Mouse (Mus musculus): ENCODE measurements around the gene Dpy19l2.

The Dpy19l2 gene

DNA sequence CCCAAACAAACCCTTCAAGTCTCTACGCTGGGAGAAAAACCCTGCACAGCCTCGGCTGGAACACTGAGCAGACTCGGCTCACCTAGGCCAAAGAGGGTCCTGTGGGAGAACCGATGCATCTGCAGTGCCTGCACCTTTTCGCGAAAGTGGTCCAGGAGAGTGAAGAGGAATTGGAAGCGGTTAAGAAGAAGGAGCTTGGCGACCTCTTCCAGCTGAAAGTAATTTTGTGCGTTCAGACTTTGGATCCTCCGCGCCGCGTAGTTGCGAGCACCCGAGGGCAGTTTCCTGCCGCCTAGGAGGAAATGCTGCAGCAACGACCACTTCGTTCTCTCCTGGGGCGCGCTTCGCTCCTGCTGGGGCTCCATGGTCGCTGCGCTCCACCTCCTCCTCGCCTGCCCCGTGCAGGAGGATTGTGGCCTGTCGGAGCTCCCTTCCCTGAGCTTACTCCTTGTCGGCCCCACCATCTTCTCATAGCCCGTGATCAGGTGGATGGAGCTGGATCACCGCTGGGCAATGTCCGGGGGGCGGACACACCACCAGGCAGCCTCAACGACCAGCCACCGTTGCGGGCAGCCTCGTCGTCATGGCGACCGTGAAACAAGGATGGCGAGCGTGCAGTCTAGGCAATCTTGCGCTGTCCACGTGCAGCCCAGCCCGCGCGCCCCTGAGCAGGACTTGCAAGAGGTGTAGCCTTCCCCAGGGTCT is at the start of gene Dpy19l2:
Gene Dpy19l2 (minus strand): TSS at position 594 of the 705 bp plus-strand sequence.
- TF ChIP-seq GATA4 (IDR thresholded peaks at IDR 0.05; ENCODE audit: insufficient replicate concordance, low read length) = no peak

DNA sequence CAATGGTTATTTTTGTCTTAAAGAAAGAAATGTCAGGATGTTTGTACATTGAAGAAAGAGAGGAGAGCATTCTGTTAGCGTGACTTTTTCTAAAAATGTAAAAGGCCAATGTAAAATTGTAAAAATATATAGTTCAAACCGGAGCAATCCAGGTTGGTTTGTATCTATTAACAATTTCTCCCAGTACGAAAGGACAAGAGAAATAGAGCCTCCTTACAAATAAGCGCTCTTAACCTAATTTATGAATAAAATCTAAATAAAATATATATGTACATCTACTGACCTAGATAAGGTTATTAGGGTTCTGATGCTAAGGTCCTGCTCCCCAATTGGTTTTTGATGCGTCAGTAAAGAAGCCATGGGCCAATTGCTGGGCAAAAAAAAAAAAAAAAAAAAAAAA is 48.9 kb upstream of the Dpy19l2 start:
- TF ChIP-seq GATA4 (IDR thresholded peaks at IDR 0.05; ENCODE audit: insufficient replicate concordance, low read length) = no peak

DNA sequence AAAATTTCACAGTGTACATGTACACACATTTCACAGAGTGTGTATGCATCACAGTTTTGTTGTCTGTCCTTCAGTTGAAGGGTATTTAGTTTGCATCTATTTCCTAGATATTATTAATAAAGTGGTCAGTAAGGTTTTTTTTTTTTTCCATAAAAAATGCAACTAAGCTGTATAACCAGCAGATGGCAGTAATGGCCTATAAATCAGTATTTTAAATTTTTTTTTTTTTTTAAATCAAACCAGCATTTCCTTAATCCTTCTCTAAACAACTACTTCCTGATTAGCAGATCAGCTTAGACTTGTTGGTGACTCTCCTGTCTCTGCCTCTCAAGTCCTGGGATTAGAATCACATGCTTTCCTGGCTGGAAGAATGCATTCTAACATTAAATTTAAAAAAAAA is 5.2 kb upstream of the Dpy19l2 start:
- no peak for TF ChIP-seq GATA4 (IDR thresholded peaks at IDR 0.05; ENCODE audit: insufficient replicate concordance, low read length)

DNA sequence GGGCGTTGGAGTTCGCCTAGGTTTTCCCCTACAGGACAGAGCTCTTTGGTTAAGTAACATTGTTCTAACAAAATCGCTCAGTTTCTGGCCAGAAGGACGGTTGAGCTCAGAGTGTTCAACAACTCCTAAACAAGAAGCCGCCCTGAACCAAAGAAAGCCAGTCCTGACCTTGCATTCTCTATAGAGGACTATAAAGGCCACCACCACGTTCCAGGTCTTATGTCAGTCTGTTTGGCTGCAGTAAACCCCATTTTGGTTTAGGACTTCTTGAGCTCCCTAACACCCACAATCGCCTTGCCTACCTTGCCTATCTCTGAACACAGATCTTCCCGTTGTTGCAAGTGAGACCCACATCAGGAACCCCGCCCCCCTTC is 299 bp upstream of the Dpy19l2 start:
- no peak for TF ChIP-seq GATA4 (IDR thresholded peaks at IDR 0.05; ENCODE audit: insufficient replicate concordance, low read length)

DNA sequence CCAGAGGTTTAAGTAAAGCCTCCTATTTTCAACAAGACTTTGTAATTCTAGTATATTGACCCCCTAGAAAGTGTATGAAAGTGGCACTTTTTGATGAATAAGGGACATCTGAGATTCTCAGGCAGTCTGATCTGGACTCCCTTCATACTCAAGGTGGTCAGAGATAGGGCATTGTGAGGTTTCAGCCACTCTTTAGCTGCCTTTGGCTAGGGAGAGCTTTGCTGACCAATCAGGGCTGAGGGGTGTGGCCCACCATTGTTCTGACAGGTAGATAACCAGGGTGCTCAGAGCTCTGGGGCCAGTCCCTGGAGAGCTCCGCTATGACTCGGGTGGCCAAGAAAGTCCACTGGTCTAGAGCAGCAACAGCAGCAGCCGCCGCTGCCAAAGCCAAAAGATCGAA is 71.2 kb downstream of the Dpy19l2 start, which contains the start of gene Cypt4:
Gene Cypt4 (plus strand): TSS at position 301 of the 400 bp plus-strand sequence.
- no peak for TF ChIP-seq GATA4 (IDR thresholded peaks at IDR 0.05; ENCODE audit: insufficient replicate concordance, low read length)

DNA sequence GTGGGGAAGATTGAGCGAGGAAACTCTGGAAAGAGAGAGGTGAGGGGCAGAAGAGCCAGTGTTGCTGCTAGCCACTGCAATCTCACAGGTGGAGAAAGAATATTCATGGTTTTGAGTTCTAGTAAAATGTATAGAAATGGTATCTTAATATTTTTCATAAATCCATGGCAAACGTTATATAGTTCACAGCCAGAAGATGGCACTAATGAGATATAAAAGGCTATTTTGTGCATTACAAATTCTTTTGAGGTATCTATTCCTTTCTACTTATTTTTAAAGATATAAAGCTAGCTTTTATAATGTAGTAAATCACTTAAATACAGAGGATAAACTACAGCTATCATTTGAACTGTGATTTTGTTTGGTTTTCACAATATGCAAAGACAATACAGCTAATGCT is 157.9 kb downstream of the Dpy19l2 start:
- TF ChIP-seq GATA4 (IDR thresholded peaks at IDR 0.05; ENCODE audit: insufficient replicate concordance, low read length) = no peak

DNA sequence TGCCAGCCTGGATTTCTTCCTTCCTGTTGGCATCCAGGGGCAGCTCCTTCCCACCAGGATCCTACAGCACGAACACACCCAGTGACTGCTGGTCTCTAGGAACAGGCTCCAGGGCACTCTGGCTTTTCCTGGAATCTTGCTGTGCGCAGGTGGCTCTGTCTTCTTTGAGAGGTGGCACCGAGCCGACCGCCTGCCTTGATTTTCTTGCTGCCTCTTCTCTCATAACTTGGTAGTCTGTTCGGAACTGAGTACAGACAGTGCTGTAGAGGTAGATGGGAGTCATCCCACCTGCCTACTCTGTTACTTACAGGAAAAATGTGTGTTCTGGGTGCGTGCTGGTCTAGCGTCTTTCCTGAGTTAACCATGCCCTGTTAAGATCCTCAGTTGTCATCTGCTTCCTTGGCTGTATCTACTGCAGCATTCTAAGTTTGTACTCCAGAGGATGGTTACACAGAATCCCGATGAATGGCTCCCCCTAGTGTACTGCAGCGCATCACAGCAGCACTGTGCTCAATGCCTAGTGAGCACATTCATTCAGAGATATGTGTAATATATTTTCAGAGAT is 179.4 kb downstream of the Dpy19l2 start:
- no peak for TF ChIP-seq GATA4 (IDR thresholded peaks at IDR 0.05; ENCODE audit: insufficient replicate concordance, low read length)

DNA sequence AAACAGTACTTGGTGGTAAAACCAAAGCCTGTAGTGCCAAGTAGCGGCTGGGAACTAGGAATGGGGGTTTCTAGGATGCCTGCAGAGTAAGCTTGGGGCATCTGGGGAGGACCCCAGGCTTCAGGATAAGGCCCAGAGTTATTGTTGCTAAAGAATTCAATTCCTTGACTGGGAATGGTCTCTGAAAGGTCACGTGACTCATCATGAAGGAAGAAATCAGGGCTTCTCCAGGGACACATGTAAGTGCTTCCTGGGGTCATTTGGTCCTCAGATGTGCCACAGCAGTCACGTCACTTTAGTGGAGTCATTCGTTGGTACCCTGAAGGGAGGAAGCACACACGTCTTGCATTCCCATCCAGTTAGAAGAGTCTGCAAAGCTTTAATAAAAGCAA is 182.0 kb downstream of the Dpy19l2 start:
- TF ChIP-seq GATA4 (IDR thresholded peaks at IDR 0.05; ENCODE audit: insufficient replicate concordance, low read length) = no peak

DNA sequence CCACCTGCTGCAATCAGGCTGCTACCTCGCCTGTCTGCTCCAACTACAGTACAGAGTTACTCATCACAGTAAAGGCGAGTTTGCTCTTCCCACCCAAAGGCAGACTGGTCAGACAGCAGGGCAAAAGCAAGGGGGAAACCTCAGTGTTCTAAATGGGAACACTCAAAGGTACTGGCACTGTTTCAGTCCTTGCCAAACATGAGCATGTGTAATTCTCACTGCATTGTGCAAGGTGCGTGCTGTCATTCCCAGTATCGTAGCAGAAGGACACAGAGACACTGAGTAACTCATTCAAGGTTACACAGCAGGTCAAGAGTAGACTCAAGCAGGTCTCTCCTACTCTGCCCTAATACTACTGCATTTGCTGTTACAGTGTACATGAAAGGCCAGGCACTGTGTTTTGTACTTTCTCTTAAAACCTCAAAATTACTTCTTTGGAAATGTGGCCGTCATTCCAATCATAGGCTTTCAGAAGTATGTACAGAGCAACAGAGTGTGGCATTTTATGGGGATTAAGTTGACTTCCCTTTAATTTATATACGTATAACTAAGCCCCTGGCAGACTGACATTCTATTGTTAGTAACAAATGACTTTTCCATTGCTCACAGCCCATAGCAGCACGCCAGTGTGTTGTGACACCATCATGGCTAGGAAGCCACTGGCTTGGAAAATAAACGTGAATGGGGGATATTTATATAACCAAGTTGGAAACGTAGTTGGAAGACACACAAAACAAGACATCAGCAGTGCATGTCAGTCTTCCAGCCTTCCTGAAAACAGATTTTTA is 182.6 kb downstream of the Dpy19l2 start:
- TF ChIP-seq GATA4 (IDR thresholded peaks at IDR 0.05; ENCODE audit: insufficient replicate concordance, low read length) = no peak

DNA sequence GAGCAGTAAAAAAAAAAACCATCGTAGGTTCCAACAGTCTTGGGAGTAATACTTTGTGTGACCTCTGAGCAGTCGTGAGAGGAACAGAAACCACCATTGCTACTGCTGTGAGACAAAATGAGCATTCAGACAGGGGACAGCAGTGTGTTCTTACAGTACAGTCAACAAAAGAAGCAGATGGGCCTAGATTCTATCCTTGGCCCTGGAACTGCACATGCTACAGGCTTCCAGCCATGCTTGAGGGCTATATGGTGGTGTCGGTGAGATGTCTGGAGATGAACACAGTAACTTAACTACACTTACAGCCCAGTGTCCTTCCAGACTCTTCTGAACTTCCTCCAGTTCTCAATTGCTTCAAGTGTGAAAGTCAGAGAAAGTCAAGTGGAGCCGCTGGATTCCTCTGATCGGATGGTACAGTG is 184.0 kb downstream of the Dpy19l2 start:
- no peak for TF ChIP-seq GATA4 (IDR thresholded peaks at IDR 0.05; ENCODE audit: insufficient replicate concordance, low read length)

DNA sequence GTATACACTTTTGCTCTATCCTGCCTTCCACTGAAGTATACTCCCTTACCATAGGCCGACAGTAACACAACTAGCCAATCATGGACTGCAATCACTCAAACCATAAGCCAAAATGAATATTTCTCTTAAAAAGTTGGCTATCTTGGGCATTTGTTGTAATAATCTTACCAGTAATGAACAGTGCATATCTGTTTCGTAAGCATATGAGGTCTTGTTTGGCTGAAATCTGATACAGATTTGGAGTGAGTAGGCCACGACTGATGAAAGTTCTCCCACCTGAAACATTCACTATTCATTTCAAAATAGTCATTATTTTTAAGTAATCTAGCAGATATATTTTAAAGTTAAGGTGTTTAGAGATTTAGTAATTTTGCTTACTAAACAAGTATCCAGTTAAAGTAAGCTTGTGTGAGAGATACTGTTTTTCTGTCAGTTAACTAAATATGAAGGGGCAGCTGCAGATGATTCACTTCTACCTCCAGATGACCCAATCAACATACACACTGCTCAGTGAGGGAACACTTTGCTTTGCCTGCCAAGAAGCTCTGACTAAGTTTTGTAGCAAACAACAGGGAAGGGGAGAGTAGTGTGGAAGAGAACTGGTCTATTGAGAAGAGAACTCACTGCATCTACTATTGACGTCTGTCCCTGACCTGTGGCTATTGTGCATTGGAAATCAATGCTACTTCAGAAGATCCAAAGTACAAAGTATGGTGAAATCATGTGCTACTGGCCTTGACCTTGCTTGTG is 184.5 kb downstream of the Dpy19l2 start:
- TF ChIP-seq GATA4 (IDR thresholded peaks at IDR 0.05; ENCODE audit: insufficient replicate concordance, low read length) = no peak

DNA sequence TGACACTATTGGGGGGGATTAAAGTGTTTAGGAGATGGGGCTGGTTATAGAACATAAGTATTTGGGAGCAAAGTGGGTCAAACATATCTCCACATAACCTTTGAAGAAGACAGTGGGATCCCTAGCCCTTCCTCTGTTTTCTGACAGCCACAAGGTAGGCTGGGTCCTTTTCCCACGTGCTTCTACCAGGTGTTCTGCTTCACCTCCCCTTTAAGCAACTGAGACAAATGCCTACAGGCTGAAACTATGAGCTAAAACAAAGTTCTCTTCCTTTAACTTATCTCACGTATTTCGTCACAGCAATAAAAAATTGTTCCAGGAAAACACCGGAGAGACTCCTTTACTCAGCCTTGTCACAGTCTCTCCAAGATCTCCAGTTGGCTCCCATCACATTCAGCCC is 187.2 kb downstream of the Dpy19l2 start:
- TF ChIP-seq GATA4 (IDR thresholded peaks at IDR 0.05; ENCODE audit: insufficient replicate concordance, low read length) = no peak

All from liver, adult (tissue).